Mouse (Mus musculus) neural tube, embryonic 15.5 days (tissue): Measurements from ENCODE around the gene Rint1. TPM values are rescaled to one million over a fixed set of nuclear protein-coding genes. Genes with fewer than 3 reads are reported as not detected.

ENCODE experiments used
- ATAC-seq: fragments of 200-750 bp; cut with Nextera tagmentation; 2 replicates; pipeline ENCODE4 v1.8.0; 2017; ENCODE audit warnings: mild to moderate bottlenecking, moderate TSS enrichment, moderate library complexity; ENCODE audit not compliant: low FRiP score
- H3K27ac ChIP-seq: fragments of 300-500 bp; sonication (generic); replicated peaks from 2 replicates; pipeline ENCODE4 v1.5.1; 2015; ENCODE audit warnings: mild to moderate bottlenecking, inconsistent platforms
- H3K27me3 ChIP-seq: fragments of 300-500 bp; sonication (generic); replicated peaks from 2 replicates; pipeline ENCODE4 v1.6.1; 2015; ENCODE audit warnings: inconsistent platforms
- H3K36me3 ChIP-seq: fragments of 300-500 bp; sonication (generic); 2 replicates; pipeline ENCODE4 v1.6.1; 2015; ENCODE audit warnings: inconsistent platforms
- H3K4me1 ChIP-seq: fragments of 300-500 bp; sonication (generic); 2 replicates; pipeline ENCODE4 v1.6.1; 2015; ENCODE audit warnings: inconsistent platforms
- H3K4me2 ChIP-seq: fragments of 300-500 bp; sonication (generic); 2 replicates; pipeline ENCODE4 v1.6.1; 2015; ENCODE audit warnings: inconsistent platforms, mild to moderate bottlenecking, moderate library complexity
- H3K4me3 ChIP-seq: fragments of 300-500 bp; sonication (generic); replicated peaks from 2 replicates; pipeline ENCODE4 v1.5.1; 2015; ENCODE audit warnings: mild to moderate bottlenecking, inconsistent platforms
- H3K9ac ChIP-seq: fragments of 300-500 bp; sonication (generic); replicated peaks from 2 replicates; pipeline ENCODE4 v1.6.1; 2015; ENCODE audit warnings: mild to moderate bottlenecking, inconsistent platforms
- H3K9me3 ChIP-seq: fragments of 300-500 bp; sonication (generic); replicated peaks from 2 replicates; pipeline ENCODE4 v1.6.1; 2016; ENCODE audit warnings: inconsistent platforms
- WGBS: fragments of 180-500 bp; shearing (Covaris S2); methylation state at CpG from one replicate; pipeline ENCODE4 v1.1.7; 2015; ENCODE audit warnings: mixed read lengths; 5-methylcytosine and 5-hydroxymethylcytosine counted together
- polyA plus RNA-seq: library from polyadenylated mRNA; unstranded; fragments of >200 nt; fragmentation: Nextera tagmentation; extraction: Ambion mirVana; gene quantifications from 2 replicates; pipeline ENCODE4 v1.2.1, GENCODE M21; 2015

Rint1 gene
- polyA plus RNA-seq, 1 experiment from 2014 or later: 32.0 TPM

GRCm38 (mm10) chr5:23782051-23782810 lies 5.3 kb upstream of the Rint1 start:
- Histone ChIP-seq H3K27ac (no peak overlapping the region), H3K9me3 (no peaks in the 10 kb centered on the region), H3K36me3 (no peaks in the 10 kb centered on the region), H3K4me1 (peaks cover 24% of the 10 kb centered on the region), H3K27me3 (no peaks in the 10 kb centered on the region), H3K9ac (peak overlapping the region; percentile 86), H3K4me2 (peak overlapping the region; percentile 74), H3K4me3 (peak overlapping the region; percentile 88)
- no peak for ATAC-seq
- 44% methylated on average over 8 of the region's 8 CpGs for WGBS

- Histone ChIP-seq H3K9ac (peak within 1 kb of the TSS; percentile 86), H3K4me2 (peak within 1 kb of the TSS; percentile 74), H3K36me3 (no peaks in the 10 kb centered on the region), H3K4me3 (peak within 1 kb of the TSS; percentile 88), H3K27me3 (no peaks in the 10 kb centered on the region), H3K9me3 (no peaks in the 10 kb centered on the region), H3K4me1 (peaks cover 30% of the 10 kb centered on the region), H3K27ac (peak within 1 kb of the TSS; percentile 65)
- WGBS: under 1% methylated on average over 74 of the region's 86 CpGs
- peak; percentile 93 for ATAC-seq
These were observed 4.3 kb upstream of the Rint1 start, which contains the start of gene Pus7 for GRCm38 (mm10) chr5:23782931-23783877. Gene Pus7 (minus strand): TSS chr5:23783711.

GRCm38 (mm10) chr5:23788390-23788830 lies 899 bp downstream of the Rint1 start:
- Histone ChIP-seq H3K4me2 (peak overlapping the region; percentile 93), H3K9ac (peak overlapping the region; percentile 96), H3K4me3 (peak overlapping the region; percentile 99), H3K27me3 (no peaks in the 10 kb centered on the region), H3K9me3 (no peaks in the 10 kb centered on the region), H3K36me3 (peaks cover 13% of the 10 kb centered on the region), H3K27ac (no peak overlapping the region), H3K4me1 (peaks cover 28% of the 10 kb centered on the region)
- 53% methylated on average over 3 of the region's 3 CpGs for WGBS
- ATAC-seq: no peak

- Histone ChIP-seq H3K27me3 (no peaks in the 10 kb centered on the region), H3K4me3 (no peak overlapping the region), H3K4me2 (no peak overlapping the region), H3K9me3 (no peaks in the 10 kb centered on the region), H3K36me3 (peaks cover 16% of the 10 kb centered on the region), H3K27ac (no peak overlapping the region), H3K9ac (no peak overlapping the region), H3K4me1 (peaks cover 22% of the 10 kb centered on the region)
- no peak for ATAC-seq
- 90% methylated on average over 4 of the region's 4 CpGs for WGBS
These were observed 1.6 kb downstream of the Rint1 start for GRCm38 (mm10) chr5:23789078-23789612.

GRCm38 (mm10) chr5:23792726-23793125 lies 5.2 kb downstream of the Rint1 start:
- WGBS: 74% methylated on average over 2 of the region's 2 CpGs
- H3K9me3 ChIP-seq: no peaks in the 10 kb centered on the region
- peaks cover 35% of the 10 kb centered on the region for H3K36me3 ChIP-seq
- H3K4me2 ChIP-seq: no peak overlapping the region
- no peak overlapping the region for H3K27ac ChIP-seq
- ATAC-seq: no peak
- no peaks in the 10 kb centered on the region for H3K27me3 ChIP-seq
- peaks cover 18% of the 10 kb centered on the region for H3K4me1 ChIP-seq
- no peak overlapping the region for H3K9ac ChIP-seq
- no peak overlapping the region for H3K4me3 ChIP-seq

- no peak overlapping the region for H3K27ac ChIP-seq
- H3K4me1 ChIP-seq: no peaks in the 10 kb centered on the region
- 80% methylated on average over 5 of the region's 5 CpGs for WGBS
- no peak overlapping the region for H3K9ac ChIP-seq
- no peak overlapping the region for H3K4me2 ChIP-seq
- no peaks in the 10 kb centered on the region for H3K9me3 ChIP-seq
- no peak for ATAC-seq
- no peak overlapping the region for H3K4me3 ChIP-seq
- no peaks in the 10 kb centered on the region for H3K27me3 ChIP-seq
- peaks cover 79% of the 10 kb centered on the region for H3K36me3 ChIP-seq
These were observed 27.3 kb downstream of the Rint1 start for GRCm38 (mm10) chr5:23814841-23815240.

GRCm38 (mm10) chr5:23816681-23817080 lies 29.2 kb downstream of the Rint1 start:
- Histone ChIP-seq H3K4me2 (no peak overlapping the region), H3K27me3 (no peaks in the 10 kb centered on the region), H3K4me3 (no peak overlapping the region), H3K9me3 (no peaks in the 10 kb centered on the region), H3K4me1 (no peaks in the 10 kb centered on the region), H3K9ac (no peak overlapping the region), H3K36me3 (peaks cover 68% of the 10 kb centered on the region), H3K27ac (no peak overlapping the region)
- no peak for ATAC-seq
- WGBS: 93% methylated on average over 15 of the region's 15 CpGs

GRCm38 (mm10) chr5:23822306-23822705 lies 34.8 kb downstream of the Rint1 start:
- H3K9ac ChIP-seq: no peak overlapping the region
- 80% methylated on average over 11 of the region's 11 CpGs for WGBS
- no peak overlapping the region for H3K27ac ChIP-seq
- H3K4me1 ChIP-seq: no peaks in the 10 kb centered on the region
- H3K4me3 ChIP-seq: no peak overlapping the region
- ATAC-seq: no peak
- H3K27me3 ChIP-seq: no peaks in the 10 kb centered on the region
- no peaks in the 10 kb centered on the region for H3K9me3 ChIP-seq
- H3K36me3 ChIP-seq: peaks cover 23% of the 10 kb centered on the region
- no peak overlapping the region for H3K4me2 ChIP-seq

GRCm38 (mm10) chr5:23824171-23824733 lies 36.7 kb downstream of the Rint1 start:
- WGBS: 80% methylated on average over 8 of the region's 8 CpGs
- Histone ChIP-seq H3K27me3 (no peaks in the 10 kb centered on the region), H3K4me2 (no peak overlapping the region), H3K4me3 (no peak overlapping the region), H3K9ac (no peak overlapping the region), H3K9me3 (no peaks in the 10 kb centered on the region), H3K4me1 (no peaks in the 10 kb centered on the region), H3K36me3 (peaks cover 12% of the 10 kb centered on the region), H3K27ac (no peak overlapping the region)
- no peak for ATAC-seq

- Histone ChIP-seq H3K9ac (no peak overlapping the region), H3K4me1 (0 out of 2 replicates have a peak, but pooled peaks cover 3% of the 10 kb centered on the region), H3K27me3 (peaks cover 12% of the 10 kb centered on the region), H3K4me3 (no peak overlapping the region), H3K4me2 (no peak overlapping the region), H3K36me3 (no peaks in the 10 kb centered on the region), H3K27ac (no peak overlapping the region), H3K9me3 (no peaks in the 10 kb centered on the region)
- ATAC-seq: no peak
- WGBS: 39% methylated on average over 11 of the region's 11 CpGs
These were observed 39.0 kb downstream of the Rint1 start for GRCm38 (mm10) chr5:23826321-23827004.
